Mouse (Mus musculus) lung, embryonic 16.5 days (tissue): Measurements from ENCODE around the gene Kif1b. TPM values are rescaled to one million over a fixed set of nuclear protein-coding genes. Genes with fewer than 3 reads are reported as not detected.
A peak's percentile ranks its signal among the peaks of the same experiment; 100 is the strongest.

Experiments used
- ATAC-seq: fragments of 200-750 bp; cut with Nextera tagmentation; 2 replicates; pipeline ENCODE4 v1.8.0; 2017; ENCODE audit warnings: low read depth, mild to moderate bottlenecking, moderate library complexity
- H3K27ac ChIP-seq: fragments of 300-500 bp; sonication (generic); 2 replicates; pipeline ENCODE4 v1.5.1; 2014; ENCODE audit warnings: mild to moderate bottlenecking, control low read depth, low read length
- H3K27me3 ChIP-seq: fragments of 300-500 bp; sonication (generic); 2 replicates; pipeline ENCODE4 v1.6.1; 2014; ENCODE audit warnings: low read depth, low read length, mixed read lengths; ENCODE audit not compliant: control insufficient read depth, insufficient read depth
- H3K36me3 ChIP-seq: fragments of 300-500 bp; sonication (generic); 2 replicates; pipeline ENCODE4 v1.6.1; 2014; ENCODE audit warnings: low read length; ENCODE audit not compliant: control insufficient read depth, insufficient read depth
- H3K4me1 ChIP-seq: fragments of 300-500 bp; sonication (generic); replicated peaks from 2 replicates; pipeline ENCODE4 v1.6.1; 2014; ENCODE audit warnings: low read length, mixed read lengths; ENCODE audit not compliant: control insufficient read depth, insufficient read depth
- H3K4me2 ChIP-seq: fragments of 300-500 bp; sonication (generic); 2 replicates; pipeline ENCODE4 v1.6.1; 2014; ENCODE audit warnings: low read depth, low read length, control low read depth
- H3K4me3 ChIP-seq: fragments of 300-500 bp; sonication (generic); 2 replicates; pipeline ENCODE4 v1.5.1; 2014; ENCODE audit warnings: mild to moderate bottlenecking, low read length, control low read depth
- H3K9ac ChIP-seq: fragments of 300-500 bp; sonication (generic); 2 replicates; pipeline ENCODE4 v1.6.1; 2014; ENCODE audit warnings: low read length, control low read depth
- H3K9me3 ChIP-seq: fragments of 300-500 bp; sonication (generic); 2 replicates; pipeline ENCODE4 v1.6.1; 2016; ENCODE audit warnings: low read length; ENCODE audit not compliant: control insufficient read depth
- WGBS: fragments of 180-500 bp; shearing (Covaris S2); extraction: QIAGEN DNeasy Blood & Tissue Kit; methylation state at CpG from one replicate; pipeline ENCODE4 v1.1.7; 2014; 5-methylcytosine and 5-hydroxymethylcytosine counted together
- polyA plus RNA-seq: library from polyadenylated mRNA; unstranded; fragments of >200 nt; fragmentation: Nextera tagmentation; extraction: Ambion mirVana; gene quantifications from 2 replicates; pipeline ENCODE4 v1.2.1, GENCODE M21; 2015

The Kif1b gene
- polyA plus RNA-seq, 1 experiment from 2014 or later, result 32.5 TPM

- no peaks in the 10 kb centered on the region for H3K9me3 ChIP-seq
- under 1% methylated on average over 67 of the region's 68 CpGs for WGBS
- peaks cover 10% of the 10 kb centered on the region; the same call in 1 of the 2 replicates for H3K4me1 ChIP-seq
- H3K27me3 ChIP-seq, result no peaks in the 10 kb centered on the region
- H3K4me3 ChIP-seq, result peak within 1 kb of the TSS; percentile 68
- ATAC-seq, result peak; percentile 96
- H3K36me3 ChIP-seq, result no peaks in the 10 kb centered on the region
- H3K9ac ChIP-seq, result peak within 1 kb of the TSS; percentile 78
- peak within 1 kb of the TSS; percentile 83 for H3K27ac ChIP-seq
- peak within 1 kb of the TSS; percentile 74 for H3K4me2 ChIP-seq
These were observed 170.3 kb downstream of the Kif1b start, which contains the start of gene Cenps for GRCm38 (mm10) chr4:149136982-149137770. TSS of gene Cenps (minus strand) at chr4:149137629.

GRCm38 (mm10) chr4:149136116-149136850, 171.2 kb downstream of the Kif1b start:
- Histone ChIP-seq H3K36me3 (no peaks in the 10 kb centered on the region), H3K4me2 (peak overlapping the region; percentile 74), H3K4me1 (peaks cover 10% of the 10 kb centered on the region; the same call in 1 of the 2 replicates), H3K4me3 (peak overlapping the region; percentile 68), H3K27ac (no peak overlapping the region), H3K27me3 (no peaks in the 10 kb centered on the region), H3K9me3 (no peaks in the 10 kb centered on the region), H3K9ac (peak overlapping the region; percentile 78)
- 50% methylated on average over 18 of the region's 18 CpGs for WGBS
- no peak for ATAC-seq

DNA sequence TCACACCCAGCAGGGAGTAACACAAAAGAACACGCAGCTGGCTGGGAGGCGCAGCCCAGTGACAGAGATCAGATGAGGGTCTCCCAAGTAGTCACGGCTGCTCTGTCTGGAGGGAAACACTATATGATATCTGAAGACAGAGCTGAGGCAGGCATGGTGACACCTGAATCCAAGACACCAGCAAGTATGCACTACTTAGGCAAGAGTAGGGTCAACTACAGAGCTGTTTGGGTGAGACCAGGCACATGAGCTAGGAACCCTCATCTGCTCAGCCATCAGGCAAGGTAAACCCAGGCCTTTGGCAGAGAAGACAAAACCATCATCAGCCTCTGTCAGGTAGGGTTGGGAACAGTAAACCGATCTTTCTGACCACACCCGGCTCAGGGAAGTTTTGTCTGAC, 174.1 kb downstream of the Kif1b start:
- H3K9me3 ChIP-seq, result no peaks in the 10 kb centered on the region
- H3K27me3 ChIP-seq, result no peaks in the 10 kb centered on the region
- H3K4me1 ChIP-seq, result peaks cover 10% of the 10 kb centered on the region; the same call in 1 of the 2 replicates
- H3K4me3 ChIP-seq, result no peak overlapping the region
- H3K9ac ChIP-seq, result no peak overlapping the region
- H3K27ac ChIP-seq, result no peak overlapping the region
- no peaks in the 10 kb centered on the region for H3K36me3 ChIP-seq
- ATAC-seq, result no peak
- no peak overlapping the region for H3K4me2 ChIP-seq
- whole genome bisulfite sequencing, result 78% methylated on average over 5 of the region's 5 CpGs

DNA sequence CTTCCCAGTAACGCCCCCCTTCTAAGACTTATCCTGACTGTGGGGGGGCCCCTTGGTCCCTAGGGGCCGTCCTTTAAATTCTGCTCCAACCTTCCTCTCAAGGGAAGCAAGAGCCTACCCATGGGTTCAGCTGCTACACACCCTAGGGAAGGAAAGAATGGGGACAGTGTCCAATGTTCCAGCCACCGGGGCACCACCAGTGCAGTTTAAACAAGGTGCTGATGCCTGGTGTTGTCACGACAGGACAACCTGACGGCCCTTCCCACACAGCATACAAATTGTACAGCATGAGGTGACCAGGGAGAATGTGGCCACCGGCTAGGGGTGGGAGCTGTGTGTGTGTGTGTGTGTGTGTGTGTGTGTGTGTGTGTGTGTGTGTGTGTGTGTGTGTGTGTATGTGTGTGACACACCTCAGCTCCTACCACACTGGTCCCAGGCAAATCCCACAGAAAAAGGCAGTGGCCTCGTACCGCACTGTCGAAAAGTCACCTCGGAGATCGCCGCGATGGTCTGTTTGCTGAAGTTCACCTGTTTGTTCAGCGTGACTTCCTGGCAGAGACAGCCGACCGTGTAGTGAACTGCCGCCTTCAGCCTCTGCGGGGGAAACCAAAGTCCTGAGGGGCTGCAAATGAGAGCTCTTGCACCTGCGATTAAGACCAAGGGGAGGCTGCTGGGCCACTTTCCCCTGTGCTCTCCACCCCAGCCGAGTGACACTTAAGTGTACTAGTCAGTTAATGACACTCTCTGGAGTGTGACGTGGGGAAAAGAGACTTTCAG, 175.5 kb downstream of the Kif1b start:
- H3K27ac ChIP-seq, result no peak overlapping the region
- H3K4me3 ChIP-seq, result no peak overlapping the region
- no peaks in the 10 kb centered on the region; the same call in 1 of the 2 replicates for H3K36me3 ChIP-seq
- H3K9me3 ChIP-seq, result no peaks in the 10 kb centered on the region
- 56% methylated on average over 21 of the region's 21 CpGs for WGBS
- H3K4me1 ChIP-seq, result peaks cover 10% of the 10 kb centered on the region; the same call in 1 of the 2 replicates
- no peak for ATAC-seq
- no peak overlapping the region for H3K4me2 ChIP-seq
- H3K27me3 ChIP-seq, result no peaks in the 10 kb centered on the region
- no peak overlapping the region for H3K9ac ChIP-seq

DNA sequence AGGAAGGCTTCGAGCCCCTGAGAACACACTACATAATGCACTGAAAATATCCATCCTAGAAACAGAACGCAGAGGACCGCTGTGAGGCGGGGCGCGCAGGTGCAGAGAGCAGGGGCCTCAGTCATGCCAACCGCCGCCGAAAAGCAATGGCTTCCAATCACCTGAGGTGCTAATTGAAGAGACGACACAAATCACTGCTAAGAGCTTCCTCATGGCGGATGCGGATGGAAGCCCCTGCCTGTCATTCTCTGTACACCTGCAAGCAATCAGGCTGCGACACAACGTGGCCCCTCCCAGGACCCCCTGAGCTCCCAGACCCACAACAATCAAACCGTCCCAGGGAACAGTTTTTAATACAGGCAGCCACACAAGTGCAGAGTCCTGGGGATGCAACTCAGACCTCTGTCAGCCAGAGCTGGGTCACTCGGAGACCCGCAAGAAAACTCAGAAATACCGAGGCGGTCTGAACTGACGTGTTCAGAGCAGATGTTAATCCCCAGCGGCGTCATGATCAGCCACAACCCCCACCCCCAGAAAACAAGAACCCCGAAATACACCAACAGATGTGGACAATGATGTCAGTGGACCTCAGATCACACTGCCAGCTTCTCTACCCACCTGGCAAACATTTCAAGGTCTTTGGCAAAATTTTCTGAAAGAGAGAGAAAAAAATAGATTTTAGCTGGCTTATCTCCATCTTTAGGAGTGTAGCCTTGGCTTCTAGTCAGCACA, 176.3 kb downstream of the Kif1b start:
- Histone ChIP-seq H3K27me3 (no peaks in the 10 kb centered on the region), H3K4me3 (no peak overlapping the region), H3K4me2 (no peak overlapping the region), H3K9ac (no peak overlapping the region), H3K27ac (no peak overlapping the region), H3K4me1 (0 out of 2 replicates have a peak, but pooled peaks cover 5% of the 10 kb centered on the region), H3K9me3 (no peaks in the 10 kb centered on the region), H3K36me3 (no peaks in the 10 kb centered on the region; the same call in 1 of the 2 replicates)
- 91% methylated on average over 23 of the region's 23 CpGs for WGBS
- no peak for ATAC-seq

- WGBS, result 64% methylated on average over 18 of the region's 18 CpGs
- Histone ChIP-seq H3K27me3 (no peaks in the 10 kb centered on the region), H3K4me2 (no peak overlapping the region), H3K9me3 (no peaks in the 10 kb centered on the region), H3K4me3 (no peak overlapping the region), H3K36me3 (no peaks in the 10 kb centered on the region; the same call in 1 of the 2 replicates), H3K27ac (no peak overlapping the region), H3K9ac (no peak overlapping the region), H3K4me1 (0 out of 2 replicates have a peak, but pooled peaks cover 5% of the 10 kb centered on the region)
- ATAC-seq, result no peak
These were observed 179.0 kb downstream of the Kif1b start for GRCm38 (mm10) chr4:149128467-149128866.

DNA sequence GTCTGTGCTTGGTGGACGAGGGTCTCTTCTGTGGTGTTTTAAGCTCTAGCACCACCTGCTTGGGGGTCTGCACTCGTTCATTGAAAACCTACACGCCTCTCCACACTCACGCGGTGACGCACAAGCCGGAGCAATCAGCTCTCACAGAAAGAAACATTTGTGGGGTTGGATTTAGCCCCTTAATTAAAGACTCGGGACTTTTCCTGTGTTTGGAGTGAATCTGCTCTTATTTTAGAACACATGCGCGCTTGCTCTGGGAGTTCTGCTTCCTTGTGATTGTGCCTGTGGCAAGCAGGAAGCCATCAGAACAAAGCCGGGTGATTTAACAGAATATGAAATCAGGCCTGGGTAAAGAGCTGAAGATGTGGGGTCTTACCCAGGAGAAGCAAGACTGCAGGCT, 180.8 kb downstream of the Kif1b start, which contains the start of gene Cort:
Cort (minus strand) TSS at position 101 of the 400 bp plus-strand sequence.
- Histone ChIP-seq H3K4me2 (no peak within 1 kb of the TSS), H3K36me3 (no peaks in the 10 kb centered on the region; the same call in 1 of the 2 replicates), H3K4me3 (no peak within 1 kb of the TSS), H3K9me3 (no peaks in the 10 kb centered on the region), H3K27ac (no peak within 1 kb of the TSS), H3K27me3 (no peaks in the 10 kb centered on the region), H3K9ac (no peak within 1 kb of the TSS), H3K4me1 (no peaks in the 10 kb centered on the region)
- 78% methylated on average over 11 of the region's 11 CpGs for WGBS
- ATAC-seq, result no peak
